Mouse (Mus musculus): ENCODE measurements around the gene Nrd1. TPM values are rescaled to one million over a fixed set of nuclear protein-coding genes. Genes with fewer than 3 reads are reported as not detected.

Gene Nrd1
- polyA plus RNA-seq, 1 experiment: 113 TPM

DNA sequence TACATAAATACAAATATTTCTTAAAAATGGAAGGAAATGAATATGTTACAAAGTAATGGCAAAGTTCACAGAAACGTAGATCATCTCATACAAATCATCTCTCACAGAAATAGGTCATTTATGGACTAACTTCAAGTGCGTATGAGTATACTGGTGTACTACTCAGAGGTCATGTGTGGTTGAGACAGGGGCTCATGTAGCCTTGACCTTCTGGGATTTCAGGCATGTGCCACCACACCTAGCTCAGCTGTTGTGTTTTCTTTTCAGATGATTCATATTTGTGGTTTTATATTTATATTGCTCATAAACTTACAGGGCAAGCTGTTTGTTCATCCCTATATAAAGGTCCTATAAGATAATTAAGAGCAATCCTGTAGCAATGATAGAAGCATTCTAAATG is 29.8 kb downstream of the Nrd1 start:
- no peak overlapping the region for H3K4me3 ChIP-seq (replicated peaks; ENCODE audit: control insufficient read depth, low read depth, low read length)
- H3K4me1 ChIP-seq (ENCODE audit: control insufficient read depth, insufficient read depth, low read length): no peaks in the 10 kb centered on the region
- TF ChIP-seq POLR2A (IDR thresholded peaks at IDR 0.05; ENCODE audit: borderline replicate concordance, control insufficient read depth, low read depth, low read length) (no peak), CTCF (IDR thresholded peaks at IDR 0.05; ENCODE audit: control insufficient read depth, insufficient read depth, low read length) (no peak)
- H3K27ac ChIP-seq (ENCODE audit: control insufficient read depth, insufficient read depth, low read depth, low read length, poor library complexity): no peak overlapping the region
- whole genome bisulfite sequencing: 90% methylated on average over 2 of the region's 2 CpGs

GRCm38 (mm10) chr4:109036327-109036726 is 35.9 kb downstream of the Nrd1 start:
- Histone ChIP-seq H3K4me1 (ENCODE audit: control insufficient read depth, insufficient read depth, low read length) (no peaks in the 10 kb centered on the region; the same call in 1 of the 2 replicates), H3K27ac (ENCODE audit: control insufficient read depth, insufficient read depth, low read depth, low read length, poor library complexity) (no peak overlapping the region), H3K4me3 (replicated peaks; ENCODE audit: control insufficient read depth, low read depth, low read length) (no peak overlapping the region)
- peak; percentile 84 for TF ChIP-seq CTCF (IDR thresholded peaks at IDR 0.05; ENCODE audit: control insufficient read depth, insufficient read depth, low read length)
- TF ChIP-seq POLR2A (IDR thresholded peaks at IDR 0.05; ENCODE audit: borderline replicate concordance, control insufficient read depth, low read depth, low read length): no peak

DNA sequence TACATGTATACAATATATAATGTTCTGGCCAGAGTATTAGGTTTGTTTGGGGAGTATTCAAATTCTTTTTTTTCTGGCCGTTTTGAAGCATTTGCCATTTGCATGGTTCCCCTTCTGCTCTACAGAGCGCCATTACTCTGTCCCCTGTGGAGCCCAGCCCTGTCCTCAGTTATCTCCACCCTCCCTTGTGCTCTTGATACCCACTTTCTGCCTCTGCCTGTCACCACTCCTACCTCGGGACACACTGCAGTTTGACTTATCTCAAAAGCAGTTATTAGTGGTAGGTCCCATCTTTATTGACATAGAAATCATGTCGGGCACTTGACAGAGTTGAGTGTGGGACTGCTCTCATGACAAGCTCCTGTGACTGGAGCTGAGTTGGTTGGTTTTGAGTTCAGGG is 42.3 kb downstream of the Nrd1 start:
- Histone ChIP-seq H3K27ac (ENCODE audit: control insufficient read depth, insufficient read depth, low read depth, low read length, poor library complexity) (no peak overlapping the region), H3K4me3 (replicated peaks; ENCODE audit: control insufficient read depth, low read depth, low read length) (no peak overlapping the region), H3K4me1 (ENCODE audit: control insufficient read depth, insufficient read depth, low read length) (no peaks in the 10 kb centered on the region)
- TF ChIP-seq POLR2A (IDR thresholded peaks at IDR 0.05; ENCODE audit: borderline replicate concordance, control insufficient read depth, low read depth, low read length) (no peak), CTCF (IDR thresholded peaks at IDR 0.05; ENCODE audit: control insufficient read depth, insufficient read depth, low read length) (no peak)
- 85% methylated on average over 4 of the region's 4 CpGs for WGBS

DNA sequence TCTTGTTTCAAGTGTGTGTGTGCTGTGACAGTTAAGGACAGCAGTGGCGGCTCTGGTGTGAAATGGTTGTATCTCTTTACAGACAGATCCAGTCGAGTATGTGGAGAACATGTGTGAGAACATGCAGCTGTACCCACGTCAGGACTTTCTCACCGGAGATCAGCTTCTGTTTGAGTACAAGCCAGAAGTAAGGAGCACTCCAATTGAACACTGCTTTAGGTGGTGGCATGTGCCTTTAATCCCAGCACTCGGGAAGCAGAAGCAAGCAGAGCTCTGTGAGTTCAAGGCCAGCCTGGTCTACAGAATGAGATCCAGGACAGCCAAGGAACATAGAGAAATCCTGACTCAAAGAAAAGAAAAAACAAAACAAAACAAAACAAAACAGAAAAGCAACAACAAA is 42.8 kb downstream of the Nrd1 start:
- Histone ChIP-seq H3K27ac (ENCODE audit: control insufficient read depth, insufficient read depth, low read depth, low read length, poor library complexity) (no peak overlapping the region), H3K4me1 (ENCODE audit: control insufficient read depth, insufficient read depth, low read length) (no peaks in the 10 kb centered on the region), H3K4me3 (replicated peaks; ENCODE audit: control insufficient read depth, low read depth, low read length) (no peak overlapping the region)
- TF ChIP-seq CTCF (IDR thresholded peaks at IDR 0.05; ENCODE audit: control insufficient read depth, insufficient read depth, low read length) (no peak), POLR2A (IDR thresholded peaks at IDR 0.05; ENCODE audit: borderline replicate concordance, control insufficient read depth, low read depth, low read length) (no peak)
- WGBS: 89% methylated on average over 5 of the region's 5 CpGs

- 90% methylated on average over 5 of the region's 5 CpGs for WGBS
- H3K27ac ChIP-seq (ENCODE audit: control insufficient read depth, insufficient read depth, low read depth, low read length, poor library complexity): no peak overlapping the region
- no peaks in the 10 kb centered on the region for H3K4me1 ChIP-seq (ENCODE audit: control insufficient read depth, insufficient read depth, low read length)
- no peak overlapping the region for H3K4me3 ChIP-seq (replicated peaks; ENCODE audit: control insufficient read depth, low read depth, low read length)
- TF ChIP-seq POLR2A (IDR thresholded peaks at IDR 0.05; ENCODE audit: borderline replicate concordance, control insufficient read depth, low read depth, low read length) (no peak), CTCF (IDR thresholded peaks at IDR 0.05; ENCODE audit: control insufficient read depth, insufficient read depth, low read length) (no peak)
Measured at GRCm38 (mm10) chr4:109043756-109044155, 43.3 kb downstream of the Nrd1 start.

GRCm38 (mm10) chr4:109048258-109048657 is 47.8 kb downstream of the Nrd1 start:
- H3K4me3 ChIP-seq (replicated peaks; ENCODE audit: control insufficient read depth, low read depth, low read length): no peak overlapping the region
- no peaks in the 10 kb centered on the region; the same call in 1 of the 2 replicates for H3K4me1 ChIP-seq (ENCODE audit: control insufficient read depth, insufficient read depth, low read length)
- TF ChIP-seq POLR2A (IDR thresholded peaks at IDR 0.05; ENCODE audit: borderline replicate concordance, control insufficient read depth, low read depth, low read length): no peak
- TF ChIP-seq CTCF (IDR thresholded peaks at IDR 0.05; ENCODE audit: control insufficient read depth, insufficient read depth, low read length): no peak
- WGBS: 81% methylated on average over 4 of the region's 4 CpGs
- no peak overlapping the region for H3K27ac ChIP-seq (ENCODE audit: control insufficient read depth, insufficient read depth, low read depth, low read length, poor library complexity)

GRCm38 (mm10) chr4:109052282-109052681 is 51.8 kb downstream of the Nrd1 start:
- no peak overlapping the region for H3K4me3 ChIP-seq (replicated peaks; ENCODE audit: control insufficient read depth, low read depth, low read length)
- TF ChIP-seq POLR2A (IDR thresholded peaks at IDR 0.05; ENCODE audit: borderline replicate concordance, control insufficient read depth, low read depth, low read length): no peak
- TF ChIP-seq CTCF (IDR thresholded peaks at IDR 0.05; ENCODE audit: control insufficient read depth, insufficient read depth, low read length): no peak
- H3K27ac ChIP-seq (ENCODE audit: control insufficient read depth, insufficient read depth, low read depth, low read length, poor library complexity): no peak overlapping the region
- WGBS: 80% methylated on average over 1 of the region's 1 CpGs
- no peaks in the 10 kb centered on the region; the same call in 1 of the 2 replicates for H3K4me1 ChIP-seq (ENCODE audit: control insufficient read depth, insufficient read depth, low read length)

DNA sequence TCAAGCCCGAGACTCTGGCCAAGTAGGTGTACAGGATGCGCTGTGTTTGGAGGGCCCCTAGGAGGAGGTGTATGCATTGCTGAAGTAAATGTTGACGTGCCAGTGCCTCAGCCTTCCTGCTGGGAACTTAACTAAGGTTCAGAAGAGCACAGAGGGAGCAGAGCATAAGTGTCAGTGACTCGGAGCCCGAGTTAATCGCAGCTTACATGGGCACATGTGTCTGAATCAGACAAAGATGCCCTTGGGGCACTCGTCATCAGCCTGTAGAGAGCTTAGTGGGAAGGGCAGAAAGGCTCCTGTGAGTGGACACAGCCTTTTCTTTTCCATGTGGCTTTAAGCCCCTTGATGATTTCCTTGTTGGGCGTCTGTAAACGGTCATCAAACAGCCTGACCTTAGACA is 53.5 kb downstream of the Nrd1 start:
- 88% methylated on average over 9 of the region's 9 CpGs for WGBS
- no peak overlapping the region for H3K27ac ChIP-seq (ENCODE audit: control insufficient read depth, insufficient read depth, low read depth, low read length, poor library complexity)
- H3K4me1 ChIP-seq (ENCODE audit: control insufficient read depth, insufficient read depth, low read length): no peaks in the 10 kb centered on the region; the same call in 1 of the 2 replicates
- H3K4me3 ChIP-seq (replicated peaks; ENCODE audit: control insufficient read depth, low read depth, low read length): no peak overlapping the region
- TF ChIP-seq POLR2A (IDR thresholded peaks at IDR 0.05; ENCODE audit: borderline replicate concordance, control insufficient read depth, low read depth, low read length): no peak
- no peak for TF ChIP-seq CTCF (IDR thresholded peaks at IDR 0.05; ENCODE audit: control insufficient read depth, insufficient read depth, low read length)

- 92% methylated on average over 7 of the region's 7 CpGs for WGBS
- TF ChIP-seq POLR2A (IDR thresholded peaks at IDR 0.05; ENCODE audit: borderline replicate concordance, control insufficient read depth, low read depth, low read length): no peak
- no peak for TF ChIP-seq CTCF (IDR thresholded peaks at IDR 0.05; ENCODE audit: control insufficient read depth, insufficient read depth, low read length)
- no peak overlapping the region for H3K4me3 ChIP-seq (replicated peaks; ENCODE audit: control insufficient read depth, low read depth, low read length)
- no peaks in the 10 kb centered on the region; the same call in 1 of the 2 replicates for H3K4me1 ChIP-seq (ENCODE audit: control insufficient read depth, insufficient read depth, low read length)
- no peak overlapping the region for H3K27ac ChIP-seq (ENCODE audit: control insufficient read depth, insufficient read depth, low read depth, low read length, poor library complexity)
Measured at GRCm38 (mm10) chr4:109056351-109056750, 55.9 kb downstream of the Nrd1 start.
